Mouse (Mus musculus) ES-Bruce4 (cell line): Measurements from ENCODE around the gene Samd10. TPM values are rescaled to one million over a fixed set of nuclear protein-coding genes. Genes with fewer than 3 reads are reported as not detected.
A peak's percentile ranks its signal among the peaks of the same experiment; 100 is the strongest.

ENCODE experiments used
- H3K27ac ChIP-seq: 2 replicates; pipeline ENCODE4 v1.5.1; 2012; ENCODE audit warnings: low read length, inconsistent platforms; ENCODE audit not compliant: insufficient read depth
- H3K27me3 ChIP-seq: 2 replicates; pipeline ENCODE4 v1.6.1; 2012; ENCODE audit warnings: mild to moderate bottlenecking, low read length, inconsistent platforms; ENCODE audit not compliant: control insufficient read depth, poor library complexity, insufficient read depth, severe bottlenecking
- H3K36me3 ChIP-seq: 2 replicates; pipeline ENCODE4 v1.6.1; 2012; ENCODE audit warnings: inconsistent platforms, mild to moderate bottlenecking, low read length, moderate library complexity; ENCODE audit not compliant: control insufficient read depth, poor library complexity, insufficient read depth, severe bottlenecking
- H3K4me1 ChIP-seq: one replicate; pipeline ENCODE4 v1.8.1; 2011; ENCODE audit warnings: low read length; ENCODE audit not compliant: control insufficient read depth, insufficient read depth
- H3K4me3 ChIP-seq: 2 replicates; pipeline ENCODE4 v1.5.1; 2011; ENCODE audit warnings: low read depth, mild to moderate bottlenecking, low read length
- H3K9ac ChIP-seq: 2 replicates; pipeline ENCODE4 v1.6.1; 2012; ENCODE audit warnings: low read depth, mild to moderate bottlenecking, inconsistent platforms; ENCODE audit not compliant: poor library complexity, severe bottlenecking
- H3K9me3 ChIP-seq: replicated peaks from 2 replicates; pipeline ENCODE4 v1.6.1; 2012; ENCODE audit warnings: mild to moderate bottlenecking, low read length, inconsistent platforms; ENCODE audit not compliant: control insufficient read depth, poor library complexity, insufficient read depth, severe bottlenecking
- CTCF ChIP-seq: IDR thresholded peaks from one replicate; pipeline ENCODE4 v1.8.1; 2011; ENCODE audit warnings: low read depth, low read length
- EP300 ChIP-seq: IDR thresholded peaks from 2 replicates; pipeline ENCODE4 v1.6.1; 2011; ENCODE audit warnings: low read depth, low read length; ENCODE audit not compliant: insufficient read depth
- POLR2A ChIP-seq: IDR thresholded peaks from one replicate; pipeline ENCODE4 v1.8.1; 2011; ENCODE audit warnings: low read length; ENCODE audit not compliant: insufficient read depth
- polyA plus RNA-seq: library from polyadenylated mRNA; stranded (reverse); fragments of >200 nt; gene quantifications from 2 replicates; pipeline ENCODE4 v1.2.4, GENCODE M21; 2011; ENCODE audit warnings: low read depth; ENCODE audit not compliant: missing spikeins, insufficient read depth, insufficient read length

Gene Samd10
- 12.5 and 14.7 TPM in 2 replicates for polyA plus RNA-seq

DNA sequence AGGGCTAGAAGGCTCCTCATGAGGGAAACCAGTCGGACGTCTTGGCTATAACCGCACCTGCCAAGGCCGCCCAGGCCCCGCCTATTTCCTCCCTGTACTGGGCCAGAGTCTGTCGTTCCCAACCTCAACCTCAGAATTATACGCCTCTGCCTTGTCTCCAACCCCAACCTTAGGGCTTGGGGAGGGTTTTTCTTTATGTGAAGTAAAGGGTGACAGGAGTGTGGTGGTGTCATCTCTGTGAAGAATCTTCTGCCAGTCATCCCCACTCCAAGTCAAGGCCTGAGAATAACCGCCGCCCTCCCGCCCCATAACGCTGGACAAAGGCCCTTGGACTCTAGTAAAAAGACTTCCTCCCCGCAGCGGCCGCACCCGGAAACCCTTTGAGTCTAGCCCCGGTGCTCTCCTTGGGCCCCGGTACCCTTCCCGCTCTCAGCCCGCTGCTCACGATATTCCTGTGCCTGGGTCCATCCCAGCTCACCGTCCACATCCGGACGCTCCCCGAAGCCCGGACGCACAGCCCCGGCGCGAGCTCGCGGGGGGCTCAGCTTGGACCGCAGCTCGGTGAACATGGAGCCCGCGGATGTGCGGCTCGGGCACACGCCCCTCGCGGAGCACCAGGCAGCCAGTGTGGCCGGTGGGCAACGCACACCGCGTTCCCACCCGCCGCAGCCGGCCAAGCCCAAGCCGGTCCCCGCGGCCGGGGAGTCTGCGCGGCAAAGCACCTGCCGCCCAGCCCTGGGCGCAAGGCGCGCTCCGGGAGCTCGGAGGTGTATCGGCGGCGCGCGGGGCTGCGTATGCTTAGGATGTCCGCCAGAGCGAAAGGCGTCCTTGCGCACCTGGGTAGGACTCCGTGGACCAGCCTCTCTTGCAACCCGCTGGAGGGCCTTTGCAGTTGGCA lies at the start of gene Samd10:
TSS of gene Samd10 (minus strand) at position 759 of the 898 bp plus-strand sequence.
- Histone ChIP-seq H3K36me3 (no peaks in the 10 kb centered on the region), H3K27ac (peak within 1 kb of the TSS; percentile 14), H3K9me3 (no peaks in the 10 kb centered on the region), H3K9ac (peak within 1 kb of the TSS; percentile 93), H3K4me3 (peak within 1 kb of the TSS; percentile 79), H3K27me3 (no peaks in the 10 kb centered on the region), H3K4me1 (no peaks in the 10 kb centered on the region)
- peak; percentile 27 for TF ChIP-seq POLR2A
- no peak for TF ChIP-seq EP300
- no peak for TF ChIP-seq CTCF

DNA sequence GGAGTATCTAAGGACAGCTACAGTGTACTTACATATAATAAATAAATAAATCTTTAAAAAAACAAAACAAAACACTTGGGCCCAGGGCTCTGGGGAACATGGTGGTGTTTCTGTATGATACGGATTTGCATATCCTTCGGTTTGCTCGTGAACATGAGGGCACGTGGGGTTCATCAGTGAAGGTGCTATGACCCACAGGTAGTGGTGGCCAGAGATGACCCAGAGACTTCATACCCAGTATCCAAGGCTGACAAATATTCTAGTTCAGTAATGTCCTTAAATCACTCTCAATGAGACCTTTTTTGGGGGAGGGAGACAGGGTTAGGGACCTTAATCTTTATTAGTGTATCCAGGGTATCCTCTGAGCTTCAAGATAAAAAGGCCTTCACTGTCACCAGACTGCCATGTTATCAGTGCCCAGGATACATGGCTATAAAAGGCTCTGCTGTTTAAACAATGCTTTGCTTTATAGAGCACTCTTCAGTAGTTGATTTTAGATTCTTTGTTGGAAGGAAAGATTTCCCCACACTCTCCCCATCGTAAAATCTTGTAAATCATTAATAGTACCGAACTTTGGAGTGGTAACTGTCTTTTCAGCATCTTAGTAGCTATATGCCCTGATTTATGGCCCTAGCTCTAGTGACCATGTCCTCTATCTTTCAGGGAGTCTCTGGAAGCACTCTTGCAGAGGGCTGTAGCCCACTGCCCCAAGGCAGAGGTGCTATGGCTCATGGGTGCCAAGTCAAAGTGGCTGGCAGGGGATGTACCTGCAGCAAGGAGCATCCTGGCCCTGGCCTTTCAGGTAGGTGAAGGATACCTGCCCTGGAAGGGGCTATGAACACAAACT lies 47.8 kb upstream of the Samd10 start:
- H3K36me3 ChIP-seq = peaks cover 34% of the 10 kb centered on the region
- no peak overlapping the region for H3K9ac ChIP-seq
- no peak overlapping the region for H3K27ac ChIP-seq
- no peak overlapping the region for H3K4me3 ChIP-seq
- H3K27me3 ChIP-seq = no peaks in the 10 kb centered on the region
- H3K4me1 ChIP-seq = no peaks in the 10 kb centered on the region
- no peak for TF ChIP-seq EP300
- no peak for TF ChIP-seq POLR2A
- TF ChIP-seq CTCF = no peak
- H3K9me3 ChIP-seq = no peaks in the 10 kb centered on the region

DNA sequence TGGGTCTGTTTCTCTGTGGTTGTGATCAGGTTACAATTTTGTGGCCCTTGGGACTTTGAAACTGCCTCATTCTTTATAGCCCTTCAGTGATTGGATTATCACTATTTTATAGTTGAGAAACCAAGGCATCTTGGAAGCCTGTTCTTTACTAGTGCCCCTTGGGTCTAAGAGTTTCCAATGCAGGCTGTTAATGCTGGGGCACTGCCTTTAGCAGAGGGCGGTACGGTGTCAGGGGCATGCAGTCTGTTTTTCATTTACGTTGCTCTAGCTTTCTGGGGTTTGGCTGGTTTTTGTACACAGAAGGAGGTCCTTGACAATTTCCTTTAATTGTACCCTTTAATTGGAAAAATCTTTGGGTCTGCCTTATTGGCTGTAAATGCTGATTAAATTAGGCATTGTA lies 46.7 kb upstream of the Samd10 start:
- Histone ChIP-seq H3K27me3 (no peaks in the 10 kb centered on the region), H3K4me1 (no peaks in the 10 kb centered on the region), H3K4me3 (no peak overlapping the region), H3K9me3 (no peaks in the 10 kb centered on the region), H3K36me3 (peaks cover 41% of the 10 kb centered on the region), H3K27ac (no peak overlapping the region), H3K9ac (no peak overlapping the region)
- TF ChIP-seq CTCF (no peak), POLR2A (no peak), EP300 (no peak)

DNA sequence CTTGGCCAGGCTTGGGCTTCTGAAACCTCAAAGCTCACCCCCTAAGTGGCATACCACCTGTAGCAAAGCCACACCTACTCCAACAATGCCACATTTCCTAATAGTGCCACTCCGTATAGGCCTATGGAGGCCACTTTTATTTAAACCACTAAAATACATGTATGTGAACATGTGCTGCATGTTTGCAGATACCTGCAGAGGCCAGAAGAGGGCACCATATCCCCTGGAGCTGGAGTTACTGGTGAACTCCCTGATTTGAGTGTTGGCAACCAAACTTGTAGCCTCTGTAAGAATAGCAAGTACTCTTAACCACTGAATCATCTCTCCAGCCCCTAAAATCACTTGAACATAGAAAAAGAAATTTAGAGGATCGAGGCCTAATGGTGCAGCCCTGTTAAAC lies 45.3 kb upstream of the Samd10 start:
- Histone ChIP-seq H3K27ac (no peak overlapping the region), H3K9me3 (no peaks in the 10 kb centered on the region), H3K9ac (no peak overlapping the region), H3K27me3 (no peaks in the 10 kb centered on the region), H3K36me3 (peaks cover 33% of the 10 kb centered on the region), H3K4me1 (no peaks in the 10 kb centered on the region), H3K4me3 (no peak overlapping the region)
- TF ChIP-seq CTCF (peak; percentile 52), POLR2A (no peak)

DNA sequence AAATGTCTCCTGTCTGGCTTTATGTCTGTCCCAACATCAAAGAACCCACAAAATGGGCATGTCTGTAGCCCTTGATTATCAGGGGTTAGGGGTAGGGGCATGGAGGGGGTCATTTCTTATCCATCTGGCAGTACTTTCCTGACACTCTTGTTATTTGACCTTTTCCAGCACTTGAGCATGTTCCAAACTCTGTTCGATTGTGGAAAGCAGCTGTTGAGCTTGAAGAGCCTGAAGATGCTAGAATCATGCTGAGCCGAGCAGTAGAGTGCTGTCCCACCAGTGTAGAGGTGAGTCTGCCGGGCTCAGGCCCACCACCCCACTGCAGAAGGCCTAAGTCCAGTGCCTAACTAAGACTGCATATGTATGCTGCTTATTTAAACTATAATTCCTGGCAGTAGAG lies 36.9 kb upstream of the Samd10 start:
- Histone ChIP-seq H3K4me3 (no peak overlapping the region), H3K27ac (no peak overlapping the region), H3K4me1 (no peaks in the 10 kb centered on the region), H3K27me3 (no peaks in the 10 kb centered on the region), H3K9ac (no peak overlapping the region), H3K9me3 (no peaks in the 10 kb centered on the region), H3K36me3 (peaks cover 55% of the 10 kb centered on the region)
- no peak for TF ChIP-seq EP300
- no peak for TF ChIP-seq POLR2A
- no peak for TF ChIP-seq CTCF

DNA sequence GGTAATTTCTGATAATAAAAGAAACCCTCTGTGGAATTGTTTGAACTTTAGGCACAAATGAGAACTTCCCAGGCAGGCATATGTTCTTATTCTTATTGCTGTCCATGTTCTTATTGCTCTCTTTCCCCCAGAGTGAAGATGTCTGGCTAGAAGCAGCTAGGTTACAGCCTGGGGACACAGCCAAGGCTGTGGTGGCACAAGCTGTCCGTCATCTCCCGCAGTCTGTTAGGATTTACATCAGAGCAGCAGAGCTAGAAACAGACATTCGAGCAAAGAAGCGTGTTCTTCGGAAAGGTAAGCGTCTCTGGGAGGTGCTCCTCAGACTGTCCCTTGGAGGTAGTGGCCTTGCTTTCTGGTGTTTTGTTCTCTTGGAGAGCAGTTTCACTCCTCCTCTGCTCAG lies 33.6 kb upstream of the Samd10 start:
- Histone ChIP-seq H3K4me3 (no peak overlapping the region), H3K9ac (no peak overlapping the region), H3K27ac (no peak overlapping the region), H3K9me3 (no peaks in the 10 kb centered on the region), H3K27me3 (no peaks in the 10 kb centered on the region), H3K36me3 (peaks cover 44% of the 10 kb centered on the region), H3K4me1 (no peaks in the 10 kb centered on the region)
- no peak for TF ChIP-seq CTCF
